22 mouse cellular contexts compared by ENCODE assay signal in the genomic region with DNA sequence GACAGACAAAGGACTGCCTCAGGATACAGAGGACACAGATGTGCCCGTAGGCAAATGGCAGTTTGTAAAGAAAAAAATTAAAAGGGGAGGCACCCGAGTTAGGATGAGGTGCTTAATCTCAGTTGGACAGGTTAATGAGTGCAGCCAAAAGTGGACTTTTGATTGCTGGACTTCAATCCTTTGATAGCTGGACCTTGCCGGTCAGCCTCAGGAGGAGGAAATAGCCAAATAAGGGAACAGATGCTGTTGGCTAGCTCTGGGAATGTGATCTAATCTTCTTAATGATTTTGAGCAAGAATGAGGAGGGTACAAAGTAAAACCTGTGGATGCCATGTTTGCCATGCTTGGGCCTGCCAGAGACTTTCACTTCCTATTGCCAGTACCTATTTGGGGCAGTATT.
"Had no signal": no experiment of that assay in that cellular context is flagged by ENCODE, and none has a peak within 500 bp of the region (broad histone marks: within the 10 kb centered on the region; RNA-seq: fewer than 3 reads in every experiment).

No protein-coding gene starts in this region.

- H3K36me3 ChIP-seq: forebrain, embryonic 15.5 days; heart, embryonic 13.5 days; heart, embryonic 15.5 days; hindbrain, embryonic 13.5 days; hindbrain, embryonic 15.5 days; limb, embryonic 13.5 days; limb, embryonic 15.5 days; liver, embryonic 12.5 days had no signal

- H3K27me3 ChIP-seq: forebrain, embryonic 15.5 days; heart, embryonic 13.5 days; heart, embryonic 15.5 days; limb, embryonic 13.5 days; limb, embryonic 15.5 days; liver, embryonic 12.5 days had no signal

- H3K27ac ChIP-seq: forebrain, embryonic 15.5 days; heart, adult 2 months; heart, embryonic 13.5 days; heart, embryonic 15.5 days; hindbrain, embryonic 13.5 days; hindbrain, embryonic 15.5 days; hindbrain, postnatal 0 days; limb, embryonic 13.5 days; limb, embryonic 15.5 days; liver, embryonic 12.5 days; liver, embryonic 14.5 days had no signal

- ATAC-seq: forebrain, embryonic 15.5 days; forebrain, postnatal 0 days; hindbrain, postnatal 0 days; intestine, embryonic 16.5 days; liver, embryonic 12.5 days had no signal

- H3K9me3 ChIP-seq: forebrain, embryonic 15.5 days; heart, embryonic 13.5 days; heart, embryonic 15.5 days; hindbrain, embryonic 13.5 days; hindbrain, embryonic 15.5 days; limb, embryonic 13.5 days; limb, embryonic 15.5 days; liver, embryonic 12.5 days had no signal

- DNase-seq: forebrain, postnatal 0 days; gastrocnemius, postnatal 14 days; gastrocnemius, postnatal 36 days; heart, adult 11 months; heart, adult 2 months; heart, postnatal 14 days; heart, postnatal 36 days; layer of hippocampus, adult 9-11 months; layer of hippocampus, postnatal 36 days; left cerebral cortex, postnatal 4 days had no signal

- H3K9ac ChIP-seq: forebrain, embryonic 15.5 days; forebrain, postnatal 0 days; heart, embryonic 13.5 days; heart, embryonic 15.5 days; hindbrain, embryonic 13.5 days; hindbrain, embryonic 15.5 days; limb, embryonic 13.5 days; limb, embryonic 15.5 days; liver, embryonic 12.5 days; liver, embryonic 14.5 days had no signal

- H3K4me2 ChIP-seq: forebrain, embryonic 15.5 days; heart, embryonic 11.5 days; heart, embryonic 13.5 days; heart, embryonic 15.5 days; hindbrain, embryonic 13.5 days; hindbrain, embryonic 15.5 days; limb, embryonic 13.5 days; limb, embryonic 15.5 days; liver, embryonic 12.5 days had no signal

- H3K4me3 ChIP-seq: forebrain, embryonic 15.5 days; heart, adult 2 months; heart, embryonic 13.5 days; heart, embryonic 15.5 days; hindbrain, embryonic 13.5 days; hindbrain, embryonic 15.5 days; limb, embryonic 13.5 days; limb, embryonic 15.5 days; liver, embryonic 12.5 days had no signal
